Mouse (Mus musculus): ENCODE results near the gene Ror2.

DNA sequence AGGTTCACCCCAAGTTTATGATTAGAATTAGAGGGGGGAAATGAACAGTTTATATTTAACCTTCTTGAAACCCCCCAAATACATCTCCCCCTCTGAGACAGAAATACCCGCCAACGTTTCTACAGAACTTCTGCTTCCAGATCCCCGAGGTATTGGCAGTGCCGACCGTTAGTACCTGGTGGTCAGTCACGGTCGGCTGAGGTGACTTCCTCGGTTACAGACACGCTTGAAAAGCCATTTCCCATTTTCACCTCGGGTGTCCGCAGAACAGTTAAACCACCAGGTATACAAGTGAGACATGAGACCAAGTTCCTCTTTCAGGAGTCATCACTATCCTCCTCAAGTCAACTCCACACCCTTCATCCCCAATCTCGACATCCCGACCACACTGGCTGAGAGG is 179.2 kb downstream of the Ror2 start:
- TF ChIP-seq CTCF (IDR thresholded peaks at IDR 0.05; ENCODE audit: borderline replicate concordance, control insufficient read depth, extremely low read depth, insufficient read depth, low read length, poor library complexity): no peak
- no peak for TF ChIP-seq POLR2A (IDR thresholded peaks at IDR 0.05; ENCODE audit: control insufficient read depth, extremely low read depth, insufficient read depth, low read length, poor library complexity)

All from thymus, adult 2 months (tissue).